Mouse (Mus musculus): Measurements from ENCODE around the gene Dgat2l6. TPM values are rescaled to one million over a fixed set of nuclear protein-coding genes. Genes with fewer than 3 reads are reported as not detected.

Dgat2l6 gene
- polyA plus RNA-seq, 1 experiment from 2014 or later: not detected

DNA sequence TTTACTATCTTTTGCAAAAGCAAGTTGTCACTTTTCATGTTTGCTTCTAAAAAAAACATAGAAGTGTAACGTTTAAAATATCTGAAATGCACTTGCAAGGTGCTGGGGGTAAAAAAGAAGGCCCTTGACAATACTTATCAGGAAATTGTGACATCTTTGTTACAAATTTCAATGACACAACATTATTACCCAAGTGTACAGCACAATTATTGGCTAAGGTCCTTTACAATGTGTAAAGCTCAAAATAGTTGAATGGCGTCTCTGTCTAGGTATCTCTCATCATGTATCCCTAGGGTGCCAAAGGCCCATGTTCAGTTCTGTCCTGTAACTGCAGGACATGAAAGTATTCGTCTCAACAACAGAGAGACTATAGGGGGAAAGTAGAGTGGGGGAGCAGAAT is 31.4 kb downstream of the Dgat2l6 start:
- Histone ChIP-seq H3K4me2 (no peak overlapping the region), H3K9ac (no peak overlapping the region), H3K27me3 (no peaks in the 10 kb centered on the region), H3K4me3 (no peak overlapping the region), H3K4me1 (replicated peaks) (no peaks in the 10 kb centered on the region), H3K9me3 (no peaks in the 10 kb centered on the region), H3K27ac (replicated peaks) (no peak overlapping the region), H3K36me3 (no peaks in the 10 kb centered on the region)
- WGBS: 85% methylated on average over 3 of the region's 3 CpGs
- no peak for ATAC-seq (ENCODE audit: low FRiP score, low read depth)

DNA sequence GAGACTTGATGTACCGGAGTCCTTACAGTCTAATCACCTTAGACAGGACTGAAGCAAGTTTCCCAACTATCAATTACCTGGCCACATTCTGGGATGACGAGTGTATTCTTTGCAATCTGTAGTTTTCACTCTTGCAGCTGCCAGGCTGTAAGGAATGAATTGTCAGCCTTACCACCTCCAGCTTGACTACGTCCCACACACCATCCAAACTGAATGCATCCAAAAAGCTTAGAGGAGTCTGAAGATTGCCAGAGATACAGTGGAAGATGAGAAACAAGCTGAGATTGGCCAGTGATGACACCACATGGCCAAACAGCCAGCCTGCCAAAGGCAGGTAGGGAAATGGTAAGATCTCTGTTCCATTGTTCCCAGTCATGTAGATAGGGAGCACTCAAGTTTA is 41.1 kb downstream of the Dgat2l6 start:
- H3K4me1 ChIP-seq (replicated peaks): no peaks in the 10 kb centered on the region
- H3K9ac ChIP-seq: no peak overlapping the region
- H3K36me3 ChIP-seq: no peaks in the 10 kb centered on the region
- WGBS: 84% methylated on average over 3 of the region's 3 CpGs
- ATAC-seq (ENCODE audit: low FRiP score, low read depth): no peak
- H3K27me3 ChIP-seq: 0 out of 2 replicates have a peak, but pooled peaks cover 6% of the 10 kb centered on the region
- H3K27ac ChIP-seq (replicated peaks): no peak overlapping the region
- H3K4me3 ChIP-seq: no peak overlapping the region
- no peak overlapping the region for H3K4me2 ChIP-seq
- H3K9me3 ChIP-seq: no peaks in the 10 kb centered on the region

DNA sequence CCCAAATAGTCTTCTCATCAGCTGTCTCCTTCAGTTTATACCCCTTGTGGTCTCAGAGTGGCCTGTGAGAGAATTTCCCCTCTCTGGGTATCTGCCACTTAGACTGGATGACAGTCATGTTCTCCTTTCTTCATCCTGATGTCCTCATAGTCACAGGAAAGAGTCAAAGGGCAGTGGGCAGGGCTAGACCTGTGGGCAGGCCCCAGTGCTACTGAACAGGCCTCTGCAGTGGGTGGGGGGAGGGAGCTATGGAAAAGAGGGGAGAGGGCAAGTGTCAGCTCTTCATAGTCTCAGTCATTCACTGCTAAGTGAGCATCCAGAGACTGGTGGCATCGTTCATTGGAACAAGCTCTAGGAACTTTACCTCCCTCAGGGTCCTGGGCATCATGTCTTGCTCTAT is 47.3 kb downstream of the Dgat2l6 start, which contains the start of gene Awat1:
TSS of gene Awat1 (plus strand) at position 301 of the 400 bp plus-strand sequence.
- Histone ChIP-seq H3K9me3 (no peaks in the 10 kb centered on the region), H3K27ac (replicated peaks) (no peak within 1 kb of the TSS), H3K27me3 (0 out of 2 replicates have a peak, but pooled peaks cover 2% of the 10 kb centered on the region), H3K36me3 (no peaks in the 10 kb centered on the region), H3K4me2 (no peak within 1 kb of the TSS), H3K9ac (no peak within 1 kb of the TSS), H3K4me1 (replicated peaks) (no peaks in the 10 kb centered on the region), H3K4me3 (no peak within 1 kb of the TSS)
- 88% methylated on average over 1 of the region's 1 CpGs for WGBS
- ATAC-seq (ENCODE audit: low FRiP score, low read depth): no peak

DNA sequence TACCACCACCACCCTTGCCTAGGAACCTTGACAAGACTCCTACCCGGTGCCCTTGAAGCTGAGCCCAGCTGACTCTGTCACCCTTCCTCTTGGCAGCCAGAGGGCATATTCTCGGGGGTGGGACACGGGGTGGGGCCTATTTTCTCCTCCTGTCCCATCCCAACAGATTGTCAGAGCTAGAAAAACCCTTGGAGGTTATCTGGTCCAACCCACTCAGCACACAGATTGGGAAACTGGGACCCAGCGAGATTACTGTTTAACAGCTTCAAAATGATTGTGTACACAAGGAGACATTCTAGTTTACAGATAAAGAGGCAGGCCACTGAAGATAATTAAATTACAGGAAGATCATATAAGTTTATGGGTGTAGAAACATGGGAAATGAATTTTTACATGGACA is 70.2 kb downstream of the Dgat2l6 start, which contains the start of gene P2ry4:
TSS of gene P2ry4 (minus strand) at position 79 of the 400 bp plus-strand sequence.
- no peaks in the 10 kb centered on the region for H3K36me3 ChIP-seq
- H3K9me3 ChIP-seq: no peaks in the 10 kb centered on the region
- H3K9ac ChIP-seq: no peak within 1 kb of the TSS
- no peak for ATAC-seq (ENCODE audit: low FRiP score, low read depth)
- no peak within 1 kb of the TSS for H3K4me2 ChIP-seq
- H3K27me3 ChIP-seq: peaks cover 4% of the 10 kb centered on the region; the same call in 1 of the 2 replicates
- no peak within 1 kb of the TSS for H3K4me3 ChIP-seq
- H3K4me1 ChIP-seq (replicated peaks): no peaks in the 10 kb centered on the region
- no peak within 1 kb of the TSS for H3K27ac ChIP-seq (replicated peaks)
- WGBS: 62% methylated on average over 4 of the region's 4 CpGs

Other genes starting within 250 kb of the Dgat2l6 start
- gene Otud6a, start 95.8 kb upstream of the Dgat2l6 start, polyA plus RNA-seq (2015; fragmentation: Nextera tagmentation; extraction: Ambion mirVana): not detected in 2 replicates
- gene Awat2, start 82.1 kb upstream of the Dgat2l6 start, polyA plus RNA-seq (2015; fragmentation: Nextera tagmentation; extraction: Ambion mirVana): 0.08 and 0.16 TPM in 2 replicates
- 22.7 and 26.8 TPM in 2 replicates for gene Igbp1, start 30.5 kb upstream of the Dgat2l6 start, polyA plus RNA-seq (2015; fragmentation: Nextera tagmentation; extraction: Ambion mirVana)
- not detected in 2 replicates for gene Awat1, start 47.4 kb downstream of the Dgat2l6 start, polyA plus RNA-seq (2015; fragmentation: Nextera tagmentation; extraction: Ambion mirVana)
- gene P2ry4, start 70.0 kb downstream of the Dgat2l6 start, polyA plus RNA-seq (2015; fragmentation: Nextera tagmentation; extraction: Ambion mirVana): not detected in 2 replicates
- 0.21 TPM in 1 of 2 replicates, not detected in the other for gene Arr3, start 80.7 kb downstream of the Dgat2l6 start, polyA plus RNA-seq (2015; fragmentation: Nextera tagmentation; extraction: Ambion mirVana)
- 5.6 and 7.1 TPM in 2 replicates for gene Kif4, start 100.9 kb downstream of the Dgat2l6 start, polyA plus RNA-seq (2015; fragmentation: Nextera tagmentation; extraction: Ambion mirVana)
- gene Pdzd11, start 101.7 kb downstream of the Dgat2l6 start, polyA plus RNA-seq (2015; fragmentation: Nextera tagmentation; extraction: Ambion mirVana): 97.5 and 101 TPM in 2 replicates
- gene Gdpd2, start 205.0 kb downstream of the Dgat2l6 start, polyA plus RNA-seq (2015; fragmentation: Nextera tagmentation; extraction: Ambion mirVana): 34.4 and 40.3 TPM in 2 replicates
- 4.4 and 4.9 TPM in 2 replicates for gene Dlg3, start 242.9 kb downstream of the Dgat2l6 start, polyA plus RNA-seq (2015; fragmentation: Nextera tagmentation; extraction: Ambion mirVana)

All from hindbrain, embryonic 15.5 days (tissue).